ENCODE assay signal across 22 mouse cellular contexts in genomic region chr3:89820311-89821095, GRCm38 (mm10). TPM values are rescaled to one million over a fixed set of nuclear protein-coding genes. Genes with fewer than 3 reads are reported as not detected.
A peak's percentile ranks its signal among the peaks of the same experiment; 100 is the strongest.
DNase-seq lines count a peak whose midpoint lies in the region; ATAC-seq lines count a peak whose summit lies in the region.
"Had no signal": no experiment of that assay in that cellular context is flagged by ENCODE, and none has a peak within 500 bp of the region (broad histone marks: within the 10 kb centered on the region; RNA-seq: fewer than 3 reads in every experiment).

No protein-coding gene starts in this region.

- H3K4me2 ChIP-seq in liver, embryonic 11.5 days, result peak overlapping the region; percentile 28
- H3K4me2 ChIP-seq: heart, embryonic 15.5 days; hindbrain, embryonic 14.5 days; limb, embryonic 12.5 days had no signal

- H3K36me3 ChIP-seq in heart, embryonic 10.5 days, result no peaks in the 10 kb centered on the region
- H3K36me3 ChIP-seq in liver, embryonic 11.5 days (ENCODE audit: control insufficient read depth, insufficient read depth, low read length), result no peaks in the 10 kb centered on the region
- H3K36me3 ChIP-seq: G1E; heart, embryonic 15.5 days; limb, embryonic 12.5 days had no signal

- no peaks in the 10 kb centered on the region; the same call in 1 of the 2 replicates for H3K27me3 ChIP-seq in heart, embryonic 10.5 days (ENCODE audit: insufficient read depth, poor library complexity, severe bottlenecking)
- H3K27me3 ChIP-seq in liver, embryonic 11.5 days (replicated peaks; ENCODE audit: control insufficient read depth, insufficient read depth, low read length), result no peaks in the 10 kb centered on the region
- H3K27me3 ChIP-seq: limb, embryonic 12.5 days had no signal

- H3K4me3 ChIP-seq in heart, embryonic 10.5 days, result no peak overlapping the region
- no peak overlapping the region for H3K4me3 ChIP-seq in liver, embryonic 11.5 days (ENCODE audit: low read depth, low read length)
- H3K4me3 ChIP-seq: heart, embryonic 15.5 days; limb, embryonic 12.5 days had no signal

- no peaks in the 10 kb centered on the region for H3K4me1 ChIP-seq in heart, embryonic 10.5 days
- H3K4me1 ChIP-seq in liver, embryonic 11.5 days (replicated peaks; ENCODE audit: control insufficient read depth, insufficient read depth, low read length), result peaks cover 12% of the 10 kb centered on the region
- H3K4me1 ChIP-seq: limb, embryonic 12.5 days had no signal

- H3K27ac ChIP-seq in heart, embryonic 10.5 days, result no peak overlapping the region
- H3K27ac ChIP-seq in liver, embryonic 11.5 days (ENCODE audit: low read depth, low read length), result no peak overlapping the region
- H3K27ac ChIP-seq: heart, embryonic 15.5 days; hindbrain, embryonic 14.5 days; limb, embryonic 12.5 days had no signal

- 80% methylated on average over 12 of the region's 12 CpGs for WGBS in heart, embryonic 10.5 days
- 72% methylated on average over 12 of the region's 12 CpGs for WGBS in liver, embryonic 11.5 days

- H3K9me3 ChIP-seq in heart, embryonic 10.5 days, result no peaks in the 10 kb centered on the region
- no peaks in the 10 kb centered on the region for H3K9me3 ChIP-seq in liver, embryonic 11.5 days (ENCODE audit: control insufficient read depth, low read length)
- H3K9me3 ChIP-seq: G1E; heart, embryonic 15.5 days; limb, embryonic 12.5 days had no signal

- no peak; the same call in 1 of the 2 replicates for ATAC-seq in liver, embryonic 11.5 days (replicated peaks; ENCODE audit: low FRiP score)
- ATAC-seq: forebrain, embryonic 16.5 days had no signal

- intact Hi-C loops in heart, postnatal 14 days (cut with DNase I), result no loop called here
- intact Hi-C loops in left cerebral cortex, postnatal 36 days (cut with DNase I), result no loop called here

- H3K9ac ChIP-seq in liver, embryonic 11.5 days (ENCODE audit: low read depth, low read length), result no peak overlapping the region
- H3K9ac ChIP-seq: heart, embryonic 15.5 days; hindbrain, embryonic 14.5 days; limb, embryonic 12.5 days had no signal

- peak; percentile 68 for DNase-seq in heart, embryonic 10.5 days (ENCODE audit: low spot score)
- no peak for DNase-seq in heart, postnatal 14 days
- peak; percentile 2 for DNase-seq in brain, adult 2 months (ENCODE audit: low read depth, low spot score)
- no peak for DNase-seq in liver, embryonic 11.5 days (ENCODE audit: low spot score)
- DNase-seq in adipocyte (ENCODE audit: low spot score), result no peak
- DNase-seq in left cerebral cortex, postnatal 36 days (ENCODE audit: low spot score in 2 of 2), result no peak
- DNase-seq: adrenal gland, adult 8-10 months; B cell, adult 2 months; cerebellum, adult 11 months; cerebellum, adult 9-10 months; cerebellum, postnatal 36 days; kidney, adult 11 months; kidney, postnatal 14 days; lung, postnatal 4 days; midbrain, embryonic 14.5 days had no signal

RNA-seq across cellular contexts. Expression of gene She, which starts 10.7 kb away (rescaled TPM):
- 5.4 and 5.9 TPM in 2 replicates for polyA plus RNA-seq in heart, embryonic 10.5 days (2016; fragmentation: Nextera tagmentation; extraction: Ambion mirVana)
- 10 to 100 TPM; 18.1 TPM for total RNA-seq in heart, postnatal 14 days (2021)
- 3.2 and 3.9 TPM in 2 replicates for polyA plus RNA-seq in liver, embryonic 11.5 days (2014; fragmentation: Nextera tagmentation; extraction: Ambion mirVana)
- total RNA-seq in left cerebral cortex, postnatal 36 days (2021), result 1 to 10 TPM; 2.9 to 4.0 TPM
- total RNA-seq: G1E; hematopoietic stem cell, adult 5-6 weeks; monocyte, adult 5-6 weeks had no signal
- polyA plus RNA-seq: G1E had no signal

RNA-seq across cellular contexts. Expression of gene Ube2q1, which starts 47.1 kb away (rescaled TPM):
- polyA plus RNA-seq in heart, embryonic 10.5 days (2016; fragmentation: Nextera tagmentation; extraction: Ambion mirVana), result 9.5 and 14.7 TPM in 2 replicates
- total RNA-seq in heart, postnatal 14 days (2021), result 10 to 100 TPM; 28.0 to 28.6 TPM
- polyA plus RNA-seq in liver, embryonic 11.5 days (2014; fragmentation: Nextera tagmentation; extraction: Ambion mirVana), result 15.0 and 15.7 TPM in 2 replicates
- total RNA-seq in left cerebral cortex, postnatal 36 days (2021), result 10 to 100 TPM; 83.9 to 91.6 TPM

RNA-seq across cellular contexts. Expression of gene Chrnb2, which starts 56.1 kb away (rescaled TPM):
- 0.25 and 0.26 TPM in 2 replicates for polyA plus RNA-seq in heart, embryonic 10.5 days (2016; fragmentation: Nextera tagmentation; extraction: Ambion mirVana)
- total RNA-seq in heart, postnatal 14 days (2021), result under 1 TPM; 0.20 to 0.29 TPM
- polyA plus RNA-seq in liver, embryonic 11.5 days (2014; fragmentation: Nextera tagmentation; extraction: Ambion mirVana), result 0.34 and 0.36 TPM in 2 replicates
- total RNA-seq in left cerebral cortex, postnatal 36 days (2021), result 10 to 100 TPM; 27.5 to 29.1 TPM

Comparison
In these comparisons a context has a peak if more than half of its experiments do, and no peak if none do; other contexts are left out.
1. DNase-seq: peak in heart, embryonic 10.5 days (single experiment) and brain, adult 2 months (single experiment); none in heart, postnatal 14 days (0 of 2), liver, embryonic 11.5 days (single experiment), adipocyte (single experiment) and left cerebral cortex, postnatal 36 days (0 of 2).
2. RNA of gene Chrnb2, which starts 56.1 kb away (total RNA-seq): 27.5 to 29.1 TPM in left cerebral cortex, postnatal 36 days; 0.20 to 0.29 TPM in heart, postnatal 14 days; every median in the first group is over 10 times any median in the second.